Mouse (Mus musculus): Measurements from ENCODE around the gene Runx1. TPM values are rescaled to one million over a fixed set of nuclear protein-coding genes. Genes with fewer than 3 reads are reported as not detected.
A peak's percentile ranks its signal among the peaks of the same experiment; 100 is the strongest.

Gene Runx1
- polyA plus RNA-seq, 1 experiment from 2014 or later: 9.4 TPM

GRCm38 (mm10) chr16:92810568-92811240 lies 15.2 kb downstream of the Runx1 start:
- no peaks in the 10 kb centered on the region for H3K36me3 ChIP-seq (ENCODE audit: control insufficient read depth, insufficient read depth, low read length)
- no peak for ATAC-seq (ENCODE audit: low read depth)

GRCm38 (mm10) chr16:92807772-92808171 lies 18.2 kb downstream of the Runx1 start:
- H3K27me3 ChIP-seq (ENCODE audit: control insufficient read depth, insufficient read depth, low read depth, low read length): no peaks in the 10 kb centered on the region
- no peak overlapping the region for H3K27ac ChIP-seq (ENCODE audit: low read length)
- no peak overlapping the region for H3K9ac ChIP-seq (ENCODE audit: low read length)
- WGBS: 73% methylated on average over 8 of the region's 8 CpGs
- H3K4me1 ChIP-seq (replicated peaks; ENCODE audit: control insufficient read depth, insufficient read depth, low read length): no peaks in the 10 kb centered on the region
- no peaks in the 10 kb centered on the region for H3K9me3 ChIP-seq (ENCODE audit: control insufficient read depth, low read length)
- H3K4me2 ChIP-seq (ENCODE audit: low read depth, low read length): no peak overlapping the region
- H3K36me3 ChIP-seq (ENCODE audit: control insufficient read depth, insufficient read depth, low read length): no peaks in the 10 kb centered on the region
- ATAC-seq (ENCODE audit: low read depth): no peak
- H3K4me3 ChIP-seq (ENCODE audit: low read length): no peak overlapping the region

More at GRCm38 (mm10) chr16:92810568-92811240, 15.2 kb downstream of the Runx1 start:
- no peaks in the 10 kb centered on the region for H3K27me3 ChIP-seq (ENCODE audit: control insufficient read depth, insufficient read depth, low read depth, low read length)
- H3K27ac ChIP-seq (ENCODE audit: low read length): no peak overlapping the region
- no peaks in the 10 kb centered on the region for H3K4me1 ChIP-seq (replicated peaks; ENCODE audit: control insufficient read depth, insufficient read depth, low read length)
- no peak overlapping the region for H3K4me2 ChIP-seq (ENCODE audit: low read depth, low read length)
- 79% methylated on average over 8 of the region's 8 CpGs for WGBS
- H3K9me3 ChIP-seq (ENCODE audit: control insufficient read depth, low read length): no peaks in the 10 kb centered on the region
- H3K4me3 ChIP-seq (ENCODE audit: low read length): no peak overlapping the region
- H3K9ac ChIP-seq (ENCODE audit: low read length): no peak overlapping the region

GRCm38 (mm10) chr16:92803076-92803580 lies 22.8 kb downstream of the Runx1 start:
- H3K27me3 ChIP-seq (ENCODE audit: control insufficient read depth, insufficient read depth, low read depth, low read length): no peaks in the 10 kb centered on the region
- ATAC-seq (ENCODE audit: low read depth): no peak
- no peaks in the 10 kb centered on the region for H3K4me1 ChIP-seq (replicated peaks; ENCODE audit: control insufficient read depth, insufficient read depth, low read length)
- H3K27ac ChIP-seq (ENCODE audit: low read length): no peak overlapping the region
- H3K36me3 ChIP-seq (ENCODE audit: control insufficient read depth, insufficient read depth, low read length): no peaks in the 10 kb centered on the region
- no peak overlapping the region for H3K4me2 ChIP-seq (ENCODE audit: low read depth, low read length)
- no peak overlapping the region for H3K4me3 ChIP-seq (ENCODE audit: low read length)
- H3K9ac ChIP-seq (ENCODE audit: low read length): no peak overlapping the region
- WGBS: 86% methylated on average over 7 of the region's 7 CpGs
- H3K9me3 ChIP-seq (ENCODE audit: control insufficient read depth, low read length): no peaks in the 10 kb centered on the region

GRCm38 (mm10) chr16:92801567-92801966 lies 24.4 kb downstream of the Runx1 start:
- ATAC-seq (ENCODE audit: low read depth): no peak
- Histone ChIP-seq H3K27me3 (ENCODE audit: control insufficient read depth, insufficient read depth, low read depth, low read length) (no peaks in the 10 kb centered on the region), H3K9me3 (ENCODE audit: control insufficient read depth, low read length) (no peaks in the 10 kb centered on the region), H3K27ac (ENCODE audit: low read length) (no peak overlapping the region), H3K36me3 (ENCODE audit: control insufficient read depth, insufficient read depth, low read length) (no peaks in the 10 kb centered on the region), H3K4me3 (ENCODE audit: low read length) (no peak overlapping the region), H3K4me1 (replicated peaks; ENCODE audit: control insufficient read depth, insufficient read depth, low read length) (no peaks in the 10 kb centered on the region), H3K4me2 (ENCODE audit: low read depth, low read length) (no peak overlapping the region), H3K9ac (ENCODE audit: low read length) (no peak overlapping the region)
- 58% methylated on average over 12 of the region's 12 CpGs for WGBS

- Histone ChIP-seq H3K4me2 (ENCODE audit: low read depth, low read length) (no peak overlapping the region), H3K9me3 (ENCODE audit: control insufficient read depth, low read length) (no peaks in the 10 kb centered on the region), H3K4me3 (ENCODE audit: low read length) (no peak overlapping the region), H3K36me3 (ENCODE audit: control insufficient read depth, insufficient read depth, low read length) (no peaks in the 10 kb centered on the region), H3K27me3 (ENCODE audit: control insufficient read depth, insufficient read depth, low read depth, low read length) (no peaks in the 10 kb centered on the region), H3K27ac (ENCODE audit: low read length) (no peak overlapping the region), H3K9ac (ENCODE audit: low read length) (no peak overlapping the region), H3K4me1 (replicated peaks; ENCODE audit: control insufficient read depth, insufficient read depth, low read length) (no peaks in the 10 kb centered on the region)
- WGBS: 80% methylated on average over 5 of the region's 5 CpGs
- ATAC-seq (ENCODE audit: low read depth): no peak
Observed at GRCm38 (mm10) chr16:92800845-92801244, 25.1 kb downstream of the Runx1 start.

GRCm38 (mm10) chr16:92799940-92800339 lies 26.0 kb downstream of the Runx1 start:
- ATAC-seq (ENCODE audit: low read depth): no peak
- Histone ChIP-seq H3K4me3 (ENCODE audit: low read length) (no peak overlapping the region), H3K27me3 (ENCODE audit: control insufficient read depth, insufficient read depth, low read depth, low read length) (no peaks in the 10 kb centered on the region), H3K27ac (ENCODE audit: low read length) (no peak overlapping the region), H3K9me3 (ENCODE audit: control insufficient read depth, low read length) (no peaks in the 10 kb centered on the region), H3K4me1 (replicated peaks; ENCODE audit: control insufficient read depth, insufficient read depth, low read length) (no peaks in the 10 kb centered on the region), H3K36me3 (ENCODE audit: control insufficient read depth, insufficient read depth, low read length) (no peaks in the 10 kb centered on the region), H3K4me2 (ENCODE audit: low read depth, low read length) (no peak overlapping the region), H3K9ac (ENCODE audit: low read length) (no peak overlapping the region)
- 88% methylated on average over 7 of the region's 7 CpGs for WGBS

- Histone ChIP-seq H3K27ac (ENCODE audit: low read length) (no peak overlapping the region), H3K36me3 (ENCODE audit: control insufficient read depth, insufficient read depth, low read length) (no peaks in the 10 kb centered on the region), H3K9me3 (ENCODE audit: control insufficient read depth, low read length) (no peaks in the 10 kb centered on the region), H3K4me3 (ENCODE audit: low read length) (no peak overlapping the region), H3K4me1 (replicated peaks; ENCODE audit: control insufficient read depth, insufficient read depth, low read length) (no peaks in the 10 kb centered on the region), H3K27me3 (ENCODE audit: control insufficient read depth, insufficient read depth, low read depth, low read length) (no peaks in the 10 kb centered on the region), H3K9ac (ENCODE audit: low read length) (no peak overlapping the region), H3K4me2 (ENCODE audit: low read depth, low read length) (no peak overlapping the region)
- 44% methylated on average over 6 of the region's 6 CpGs for WGBS
- no peak for ATAC-seq (ENCODE audit: low read depth)
Observed at GRCm38 (mm10) chr16:92794197-92794596, 31.8 kb downstream of the Runx1 start.

GRCm38 (mm10) chr16:92793741-92794140 lies 32.2 kb downstream of the Runx1 start:
- no peaks in the 10 kb centered on the region for H3K4me1 ChIP-seq (replicated peaks; ENCODE audit: control insufficient read depth, insufficient read depth, low read length)
- H3K9ac ChIP-seq (ENCODE audit: low read length): no peak overlapping the region
- no peaks in the 10 kb centered on the region for H3K36me3 ChIP-seq (ENCODE audit: control insufficient read depth, insufficient read depth, low read length)
- no peak overlapping the region for H3K4me2 ChIP-seq (ENCODE audit: low read depth, low read length)
- 69% methylated on average over 8 of the region's 8 CpGs for WGBS
- H3K27ac ChIP-seq (ENCODE audit: low read length): no peak overlapping the region
- no peaks in the 10 kb centered on the region for H3K9me3 ChIP-seq (ENCODE audit: control insufficient read depth, low read length)
- ATAC-seq (ENCODE audit: low read depth): no peak
- H3K27me3 ChIP-seq (ENCODE audit: control insufficient read depth, insufficient read depth, low read depth, low read length): no peaks in the 10 kb centered on the region
- no peak overlapping the region for H3K4me3 ChIP-seq (ENCODE audit: low read length)

- no peak overlapping the region for H3K9ac ChIP-seq (ENCODE audit: low read length)
- H3K4me1 ChIP-seq (replicated peaks; ENCODE audit: control insufficient read depth, insufficient read depth, low read length): no peaks in the 10 kb centered on the region; the same call in 1 of the 2 replicates
- H3K27me3 ChIP-seq (ENCODE audit: control insufficient read depth, insufficient read depth, low read depth, low read length): no peaks in the 10 kb centered on the region
- H3K9me3 ChIP-seq (ENCODE audit: control insufficient read depth, low read length): no peaks in the 10 kb centered on the region
- no peak overlapping the region for H3K27ac ChIP-seq (ENCODE audit: low read length)
- no peaks in the 10 kb centered on the region for H3K36me3 ChIP-seq (ENCODE audit: control insufficient read depth, insufficient read depth, low read length)
- peak; percentile 20; the same call in 1 of the 2 replicates for ATAC-seq (ENCODE audit: low read depth)
- WGBS: 62% methylated on average over 4 of the region's 4 CpGs
- H3K4me3 ChIP-seq (ENCODE audit: low read length): no peak overlapping the region
- no peak overlapping the region for H3K4me2 ChIP-seq (ENCODE audit: low read depth, low read length)
Observed at GRCm38 (mm10) chr16:92792905-92793304, 33.0 kb downstream of the Runx1 start.

Data from lung, embryonic 16.5 days (tissue).